Mouse (Mus musculus) heart, embryonic 13.5 days (tissue): ENCODE results near the gene Tanc1. TPM values are rescaled to one million over a fixed set of nuclear protein-coding genes. Genes with fewer than 3 reads are reported as not detected.
A peak's percentile ranks its signal among the peaks of the same experiment; 100 is the strongest.
"Not testable (repeated sequence)": the region's sequence is repeated elsewhere in the genome, so short reads cannot be mapped to it uniquely, and the experiment has no call there.

Experiments used
- ATAC-seq: fragments of 200-750 bp; cut with Nextera tagmentation; 2 replicates; pipeline ENCODE4 v1.8.0; 2017; ENCODE audit warnings: moderate TSS enrichment; ENCODE audit not compliant: insufficient number of reproducible peaks, low FRiP score, low TSS enrichment; ENCODE audit errors: extremely low read depth
- H3K27ac ChIP-seq: fragments of 300-500 bp; sonication (generic); replicated peaks from 2 replicates; pipeline ENCODE4 v1.5.1; 2015; ENCODE audit warnings: moderate library complexity, mild to moderate bottlenecking, inconsistent platforms
- H3K27me3 ChIP-seq: fragments of 300-500 bp; sonication (generic); replicated peaks from 2 replicates; pipeline ENCODE4 v1.6.1; 2015; ENCODE audit warnings: mild to moderate bottlenecking, inconsistent platforms
- H3K36me3 ChIP-seq: fragments of 300-500 bp; sonication (generic); 2 replicates; pipeline ENCODE4 v1.6.1; 2015; ENCODE audit warnings: mild to moderate bottlenecking, inconsistent platforms
- H3K4me1 ChIP-seq: fragments of 300-500 bp; sonication (generic); 2 replicates; pipeline ENCODE4 v1.6.1; 2015; ENCODE audit warnings: inconsistent platforms
- H3K4me2 ChIP-seq: fragments of 300-500 bp; sonication (generic); 2 replicates; pipeline ENCODE4 v1.6.1; 2015; ENCODE audit warnings: inconsistent platforms, mild to moderate bottlenecking, moderate library complexity
- H3K4me3 ChIP-seq: fragments of 300-500 bp; sonication (generic); 2 replicates; pipeline ENCODE4 v1.5.1; 2015; ENCODE audit warnings: moderate library complexity, mild to moderate bottlenecking, inconsistent platforms
- H3K9ac ChIP-seq: fragments of 300-500 bp; sonication (generic); 2 replicates; pipeline ENCODE4 v1.6.1; 2015; ENCODE audit warnings: inconsistent platforms, mild to moderate bottlenecking, moderate library complexity
- H3K9me3 ChIP-seq: fragments of 300-500 bp; sonication (generic); 2 replicates; pipeline ENCODE4 v1.6.1; 2016; ENCODE audit warnings: inconsistent platforms
- WGBS: fragments of 180-500 bp; shearing (Covaris S2); methylation state at CpG from one replicate; pipeline ENCODE4 v1.1.7; 2015; ENCODE audit warnings: mixed read lengths; 5-methylcytosine and 5-hydroxymethylcytosine counted together
- polyA plus RNA-seq: library from polyadenylated mRNA; unstranded; fragments of >200 nt; fragmentation: Nextera tagmentation; extraction: Ambion mirVana; gene quantifications from 2 replicates; pipeline ENCODE4 v1.2.1, GENCODE M21; 2015

Tanc1 gene
- polyA plus RNA-seq, 1 experiment from 2014 or later, result 25.0 TPM

GRCm38 (mm10) chr2:59840191-59840590, 228.3 kb downstream of the Tanc1 start:
- H3K9ac ChIP-seq, result no peak overlapping the region
- H3K36me3 ChIP-seq, result peaks cover 96% of the 10 kb centered on the region
- no peaks in the 10 kb centered on the region for H3K27me3 ChIP-seq
- 84% methylated on average over 4 of the region's 4 CpGs for WGBS
- peaks cover 33% of the 10 kb centered on the region for H3K4me1 ChIP-seq
- no peak overlapping the region for H3K4me2 ChIP-seq
- no peak for ATAC-seq
- no peak overlapping the region for H3K4me3 ChIP-seq
- no peak overlapping the region for H3K27ac ChIP-seq
- no peaks in the 10 kb centered on the region for H3K9me3 ChIP-seq

- Histone ChIP-seq H3K4me2 (peak overlapping the region; percentile 7; the same call in 1 of the 2 replicates), H3K27me3 (no peaks in the 10 kb centered on the region), H3K9me3 (no peaks in the 10 kb centered on the region), H3K36me3 (peaks cover 96% of the 10 kb centered on the region), H3K9ac (0 out of 2 replicates have a peak overlapping the region, but pooled peaks have one; percentile 28), H3K4me3 (no peak overlapping the region), H3K27ac (peak overlapping the region; percentile 17; the same call in 1 of the 2 replicates), H3K4me1 (peaks cover 33% of the 10 kb centered on the region)
- 50% methylated on average over 12 of the region's 12 CpGs for WGBS
- peak; percentile 48; the same call in 1 of the 2 replicates for ATAC-seq
Measured at GRCm38 (mm10) chr2:59841189-59841939, 229.5 kb downstream of the Tanc1 start.

GRCm38 (mm10) chr2:59841944-59842343, 230.1 kb downstream of the Tanc1 start:
- Histone ChIP-seq H3K9me3 (no peaks in the 10 kb centered on the region), H3K36me3 (peaks cover 96% of the 10 kb centered on the region), H3K27ac (peak overlapping the region; percentile 17; the same call in 1 of the 2 replicates), H3K27me3 (no peaks in the 10 kb centered on the region), H3K4me1 (peaks cover 33% of the 10 kb centered on the region), H3K9ac (0 out of 2 replicates have a peak overlapping the region, but pooled peaks have one; percentile 28), H3K4me3 (no peak overlapping the region), H3K4me2 (no peak overlapping the region)
- 79% methylated on average over 11 of the region's 11 CpGs for WGBS
- ATAC-seq, result no peak

GRCm38 (mm10) chr2:59842556-59843008, 230.7 kb downstream of the Tanc1 start:
- 66% methylated on average over 6 of the region's 6 CpGs for WGBS
- peaks cover 89% of the 10 kb centered on the region for H3K36me3 ChIP-seq
- no peak overlapping the region for H3K9ac ChIP-seq
- no peaks in the 10 kb centered on the region for H3K9me3 ChIP-seq
- peaks cover 33% of the 10 kb centered on the region for H3K4me1 ChIP-seq
- H3K27ac ChIP-seq, result peak overlapping the region; percentile 17; the same call in 1 of the 2 replicates
- H3K4me3 ChIP-seq, result no peak overlapping the region
- H3K27me3 ChIP-seq, result no peaks in the 10 kb centered on the region
- H3K4me2 ChIP-seq, result no peak overlapping the region
- ATAC-seq, result no peak

GRCm38 (mm10) chr2:59843156-59843555, 231.3 kb downstream of the Tanc1 start:
- Histone ChIP-seq H3K36me3 (peaks cover 87% of the 10 kb centered on the region), H3K4me3 (no peak overlapping the region), H3K27me3 (no peaks in the 10 kb centered on the region), H3K9ac (no peak overlapping the region), H3K27ac (no peak overlapping the region), H3K4me1 (peaks cover 33% of the 10 kb centered on the region), H3K9me3 (no peaks in the 10 kb centered on the region), H3K4me2 (no peak overlapping the region)
- no peak for ATAC-seq
- WGBS, result 83% methylated on average over 21 of the region's 21 CpGs

GRCm38 (mm10) chr2:59843848-59844247, 232.0 kb downstream of the Tanc1 start:
- Histone ChIP-seq H3K27me3 (no peaks in the 10 kb centered on the region), H3K36me3 (peaks cover 80% of the 10 kb centered on the region), H3K27ac (no peak overlapping the region), H3K9ac (no peak overlapping the region), H3K9me3 (no peaks in the 10 kb centered on the region), H3K4me2 (no peak overlapping the region), H3K4me1 (peaks cover 36% of the 10 kb centered on the region), H3K4me3 (no peak overlapping the region)
- no peak for ATAC-seq
- WGBS, result 90% methylated on average over 6 of the region's 6 CpGs

- not testable (repeated sequence) for H3K4me2 ChIP-seq, H3K27ac ChIP-seq, ATAC-seq, H3K4me1 ChIP-seq, H3K9me3 ChIP-seq, H3K27me3 ChIP-seq, H3K9ac ChIP-seq, H3K4me3 ChIP-seq
- peaks cover 46% of the 10 kb centered on the region for H3K36me3 ChIP-seq
- WGBS, result 81% methylated on average over 5 of the region's 5 CpGs
Measured at GRCm38 (mm10) chr2:59851885-59852284, 240.0 kb downstream of the Tanc1 start.

- no peak overlapping the region for H3K4me3 ChIP-seq
- H3K27ac ChIP-seq, result no peak overlapping the region
- 89% methylated on average over 11 of the region's 11 CpGs for WGBS
- peaks cover 6% of the 10 kb centered on the region; the same call in 1 of the 2 replicates for H3K4me1 ChIP-seq
- H3K27me3 ChIP-seq, result no peaks in the 10 kb centered on the region
- H3K4me2 ChIP-seq, result no peak overlapping the region
- no peak for ATAC-seq
- H3K9me3 ChIP-seq, result no peaks in the 10 kb centered on the region
- H3K36me3 ChIP-seq, result peaks cover 54% of the 10 kb centered on the region
- H3K9ac ChIP-seq, result no peak overlapping the region
Measured at GRCm38 (mm10) chr2:59852916-59853315, 241.1 kb downstream of the Tanc1 start.

- no peaks in the 10 kb centered on the region for H3K27me3 ChIP-seq
- no peak overlapping the region for H3K4me3 ChIP-seq
- H3K9ac ChIP-seq, result no peak overlapping the region
- no peak overlapping the region for H3K27ac ChIP-seq
- WGBS, result 84% methylated on average over 10 of the region's 10 CpGs
- no peak overlapping the region for H3K4me2 ChIP-seq
- H3K9me3 ChIP-seq, result no peaks in the 10 kb centered on the region
- H3K4me1 ChIP-seq, result peaks cover 3% of the 10 kb centered on the region; the same call in 1 of the 2 replicates
- H3K36me3 ChIP-seq, result peaks cover 59% of the 10 kb centered on the region
- ATAC-seq, result no peak
Measured at GRCm38 (mm10) chr2:59853543-59853942, 241.7 kb downstream of the Tanc1 start.

GRCm38 (mm10) chr2:59854363-59854762, 242.5 kb downstream of the Tanc1 start:
- Histone ChIP-seq H3K27me3 (no peaks in the 10 kb centered on the region), H3K36me3 (peaks cover 68% of the 10 kb centered on the region), H3K4me3 (no peak overlapping the region), H3K9ac (no peak overlapping the region), H3K9me3 (no peaks in the 10 kb centered on the region), H3K4me2 (no peak overlapping the region), H3K27ac (no peak overlapping the region), H3K4me1 (0 out of 2 replicates have a peak, but pooled peaks cover 3% of the 10 kb centered on the region)
- ATAC-seq, result no peak
- WGBS, result 86% methylated on average over 9 of the region's 9 CpGs

GRCm38 (mm10) chr2:59862618-59863017, 250.8 kb downstream of the Tanc1 start:
- Histone ChIP-seq H3K4me2 (no peak overlapping the region), H3K27ac (no peak overlapping the region), H3K9me3 (no peaks in the 10 kb centered on the region), H3K9ac (no peak overlapping the region), H3K36me3 (peaks cover 66% of the 10 kb centered on the region), H3K4me3 (no peak overlapping the region), H3K27me3 (no peaks in the 10 kb centered on the region), H3K4me1 (no peaks in the 10 kb centered on the region)
- WGBS, result 85% methylated on average over 6 of the region's 6 CpGs
- ATAC-seq, result no peak

GRCm38 (mm10) chr2:59870526-59870925, 258.7 kb downstream of the Tanc1 start:
- 84% methylated on average over 6 of the region's 6 CpGs for WGBS
- no peaks in the 10 kb centered on the region for H3K27me3 ChIP-seq
- no peak for ATAC-seq
- no peak overlapping the region for H3K9ac ChIP-seq
- no peaks in the 10 kb centered on the region for H3K4me1 ChIP-seq
- H3K36me3 ChIP-seq, result peaks cover 55% of the 10 kb centered on the region
- no peak overlapping the region for H3K27ac ChIP-seq
- no peak overlapping the region for H3K4me2 ChIP-seq
- no peak overlapping the region for H3K4me3 ChIP-seq
- H3K9me3 ChIP-seq, result no peaks in the 10 kb centered on the region
